Mouse (Mus musculus) ES-Bruce4 (cell line): Measurements from ENCODE around the gene Dnajc28. TPM values are rescaled to one million over a fixed set of nuclear protein-coding genes. Genes with fewer than 3 reads are reported as not detected.

ENCODE experiments used
- H3K27ac ChIP-seq: 2 replicates; pipeline ENCODE4 v1.5.1; 2012; ENCODE audit warnings: low read length, inconsistent platforms; ENCODE audit not compliant: insufficient read depth
- H3K27me3 ChIP-seq: 2 replicates; pipeline ENCODE4 v1.6.1; 2012; ENCODE audit warnings: mild to moderate bottlenecking, low read length, inconsistent platforms; ENCODE audit not compliant: control insufficient read depth, poor library complexity, insufficient read depth, severe bottlenecking
- H3K36me3 ChIP-seq: 2 replicates; pipeline ENCODE4 v1.6.1; 2012; ENCODE audit warnings: inconsistent platforms, mild to moderate bottlenecking, low read length, moderate library complexity; ENCODE audit not compliant: control insufficient read depth, poor library complexity, insufficient read depth, severe bottlenecking
- H3K4me1 ChIP-seq: one replicate; pipeline ENCODE4 v1.8.1; 2011; ENCODE audit warnings: low read length; ENCODE audit not compliant: control insufficient read depth, insufficient read depth
- H3K4me3 ChIP-seq: 2 replicates; pipeline ENCODE4 v1.5.1; 2011; ENCODE audit warnings: low read depth, mild to moderate bottlenecking, low read length
- H3K9ac ChIP-seq: 2 replicates; pipeline ENCODE4 v1.6.1; 2012; ENCODE audit warnings: low read depth, mild to moderate bottlenecking, inconsistent platforms; ENCODE audit not compliant: poor library complexity, severe bottlenecking
- H3K9me3 ChIP-seq: replicated peaks from 2 replicates; pipeline ENCODE4 v1.6.1; 2012; ENCODE audit warnings: mild to moderate bottlenecking, low read length, inconsistent platforms; ENCODE audit not compliant: control insufficient read depth, poor library complexity, insufficient read depth, severe bottlenecking
- CTCF ChIP-seq: IDR thresholded peaks from one replicate; pipeline ENCODE4 v1.8.1; 2011; ENCODE audit warnings: low read depth, low read length
- EP300 ChIP-seq: IDR thresholded peaks from 2 replicates; pipeline ENCODE4 v1.6.1; 2011; ENCODE audit warnings: low read depth, low read length; ENCODE audit not compliant: insufficient read depth
- POLR2A ChIP-seq: IDR thresholded peaks from one replicate; pipeline ENCODE4 v1.8.1; 2011; ENCODE audit warnings: low read length; ENCODE audit not compliant: insufficient read depth
- polyA plus RNA-seq: library from polyadenylated mRNA; stranded (reverse); fragments of >200 nt; gene quantifications from 2 replicates; pipeline ENCODE4 v1.2.4, GENCODE M21; 2011; ENCODE audit warnings: low read depth; ENCODE audit not compliant: missing spikeins, insufficient read depth, insufficient read length

The Dnajc28 gene
- polyA plus RNA-seq, 1 experiment: 4.9 TPM

GRCm38 (mm10) chr16:91640171-91640570, 21.3 kb upstream of the Dnajc28 start:
- TF ChIP-seq CTCF (no peak), POLR2A (no peak), EP300 (no peak)
- H3K4me3 ChIP-seq: no peak overlapping the region
- no peaks in the 10 kb centered on the region for H3K9me3 ChIP-seq
- H3K9ac ChIP-seq: no peak overlapping the region
- H3K36me3 ChIP-seq: peaks cover 84% of the 10 kb centered on the region
- no peaks in the 10 kb centered on the region for H3K4me1 ChIP-seq
- H3K27ac ChIP-seq: no peak overlapping the region
- no peaks in the 10 kb centered on the region for H3K27me3 ChIP-seq

GRCm38 (mm10) chr16:91639636-91640035, 20.8 kb upstream of the Dnajc28 start:
- no peak for TF ChIP-seq CTCF
- no peak for TF ChIP-seq POLR2A
- no peak for TF ChIP-seq EP300
- Histone ChIP-seq H3K4me3 (no peak overlapping the region), H3K27me3 (no peaks in the 10 kb centered on the region), H3K9me3 (no peaks in the 10 kb centered on the region), H3K4me1 (no peaks in the 10 kb centered on the region), H3K36me3 (peaks cover 81% of the 10 kb centered on the region), H3K27ac (no peak overlapping the region), H3K9ac (no peak overlapping the region)

GRCm38 (mm10) chr16:91639161-91639560, 20.3 kb upstream of the Dnajc28 start:
- Histone ChIP-seq H3K4me1 (no peaks in the 10 kb centered on the region), H3K9me3 (no peaks in the 10 kb centered on the region), H3K4me3 (no peak overlapping the region), H3K9ac (no peak overlapping the region), H3K27ac (no peak overlapping the region), H3K36me3 (peaks cover 81% of the 10 kb centered on the region), H3K27me3 (no peaks in the 10 kb centered on the region)
- TF ChIP-seq CTCF (no peak), EP300 (no peak), POLR2A (no peak)

GRCm38 (mm10) chr16:91633641-91634040, 14.8 kb upstream of the Dnajc28 start:
- H3K36me3 ChIP-seq: peaks cover 79% of the 10 kb centered on the region
- no peak overlapping the region for H3K4me3 ChIP-seq
- H3K9me3 ChIP-seq: no peaks in the 10 kb centered on the region
- no peak overlapping the region for H3K27ac ChIP-seq
- no peaks in the 10 kb centered on the region for H3K4me1 ChIP-seq
- no peaks in the 10 kb centered on the region for H3K27me3 ChIP-seq
- TF ChIP-seq POLR2A (no peak), CTCF (no peak), EP300 (no peak)
- H3K9ac ChIP-seq: no peak overlapping the region

- Histone ChIP-seq H3K4me3 (no peak overlapping the region), H3K27ac (no peak overlapping the region), H3K27me3 (no peaks in the 10 kb centered on the region), H3K9me3 (no peaks in the 10 kb centered on the region), H3K9ac (no peak overlapping the region), H3K4me1 (no peaks in the 10 kb centered on the region), H3K36me3 (peaks cover 79% of the 10 kb centered on the region)
- TF ChIP-seq EP300 (no peak), POLR2A (no peak), CTCF (no peak)
Observed at GRCm38 (mm10) chr16:91632940-91633339, 14.1 kb upstream of the Dnajc28 start.

- Histone ChIP-seq H3K4me1 (no peaks in the 10 kb centered on the region), H3K9me3 (no peaks in the 10 kb centered on the region), H3K9ac (no peak overlapping the region), H3K27me3 (no peaks in the 10 kb centered on the region), H3K27ac (no peak overlapping the region), H3K36me3 (peaks cover 78% of the 10 kb centered on the region), H3K4me3 (no peak overlapping the region)
- no peak for TF ChIP-seq EP300
- no peak for TF ChIP-seq CTCF
- TF ChIP-seq POLR2A: no peak
Observed at GRCm38 (mm10) chr16:91632439-91632838, 13.6 kb upstream of the Dnajc28 start.

- no peak overlapping the region for H3K4me3 ChIP-seq
- H3K9ac ChIP-seq: no peak overlapping the region
- no peaks in the 10 kb centered on the region for H3K27me3 ChIP-seq
- H3K27ac ChIP-seq: 0 out of 2 replicates have a peak overlapping the region, but pooled peaks have one; percentile 27
- no peaks in the 10 kb centered on the region for H3K9me3 ChIP-seq
- TF ChIP-seq EP300: no peak
- TF ChIP-seq POLR2A: no peak
- no peak for TF ChIP-seq CTCF
- no peaks in the 10 kb centered on the region for H3K4me1 ChIP-seq
- peaks cover 75% of the 10 kb centered on the region for H3K36me3 ChIP-seq
Observed at GRCm38 (mm10) chr16:91630584-91630983, 11.8 kb upstream of the Dnajc28 start.
